Mouse (Mus musculus): ENCODE results near the gene Gls2. TPM values are rescaled to one million over a fixed set of nuclear protein-coding genes. Genes with fewer than 3 reads are reported as not detected.
"Not testable (repeated sequence)": the region's sequence is repeated elsewhere in the genome, so short reads cannot be mapped to it uniquely, and the experiment has no call there.

The Gls2 gene
- polyA plus RNA-seq (2015; fragmentation: Nextera tagmentation; extraction: Ambion mirVana) = 1.1 and 1.4 TPM in 2 replicates

DNA sequence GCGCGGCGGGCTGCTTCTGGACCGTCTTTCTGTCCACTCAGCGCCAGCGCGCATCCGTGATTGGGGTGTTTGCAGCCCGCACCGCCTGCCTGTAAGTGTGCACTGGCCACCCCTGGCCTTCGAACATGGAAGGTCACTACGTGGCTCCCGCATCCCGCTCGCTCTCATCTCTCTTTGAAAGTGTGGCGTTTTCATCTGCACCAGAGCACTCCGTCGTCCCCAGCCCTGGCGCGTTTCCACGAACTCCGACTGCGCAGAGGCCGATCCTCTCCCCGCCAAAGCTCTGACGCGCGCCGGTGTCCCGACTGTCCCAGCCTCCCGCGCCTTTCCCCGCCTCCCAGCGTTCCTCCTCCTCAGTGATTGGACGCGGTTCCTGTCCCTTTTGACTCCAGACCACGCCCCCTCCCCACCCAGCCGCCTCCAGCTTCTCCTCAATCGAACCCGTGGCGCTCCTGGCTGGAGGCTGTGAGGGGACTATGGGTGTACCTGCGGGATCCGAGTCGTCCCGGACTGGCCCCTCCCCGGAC, at the start of gene Gls2:
Gene Gls2, plus strand, starts transcription at position 434 of the 527 bp plus-strand sequence.
- Histone ChIP-seq H3K4me3 (replicated peaks) (peak within 1 kb of the TSS; percentile 74), H3K36me3 (no peaks in the 10 kb centered on the region), H3K9me3 (no peaks in the 10 kb centered on the region), H3K4me1 (replicated peaks) (peaks cover 9% of the 10 kb centered on the region), H3K4me2 (replicated peaks) (peak within 1 kb of the TSS; percentile 75), H3K27ac (peak within 1 kb of the TSS; percentile 35; the same call in 1 of the 2 replicates), H3K9ac (replicated peaks) (peak within 1 kb of the TSS; percentile 65), H3K27me3 (peaks cover 31% of the 10 kb centered on the region)
- ATAC-seq = peak; percentile 95
- WGBS = 1% methylated on average over 46 of the region's 46 CpGs

DNA sequence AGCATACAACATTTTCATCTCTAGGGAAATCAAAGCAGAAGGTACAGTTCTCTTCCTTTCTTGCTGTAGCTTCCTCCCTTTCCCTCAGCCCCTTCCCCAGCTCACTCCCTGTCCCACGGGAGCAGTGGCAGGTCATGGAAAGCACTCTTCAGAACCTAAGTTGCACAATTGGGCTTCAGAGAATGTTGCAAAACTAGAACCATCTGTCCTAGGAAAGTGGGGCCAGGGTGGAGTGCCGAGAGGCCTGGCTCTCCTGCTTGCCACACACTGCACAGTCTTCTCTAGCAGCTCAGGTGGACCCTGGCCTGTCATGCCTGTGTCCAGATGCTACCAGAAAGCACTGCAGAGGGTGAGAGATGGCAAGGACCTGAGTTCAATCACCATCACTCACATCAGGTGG, 49.3 kb upstream of the Gls2 start:
- ATAC-seq = no peak
- Histone ChIP-seq H3K9me3 (no peaks in the 10 kb centered on the region), H3K36me3 (peaks cover 5% of the 10 kb centered on the region; the same call in 1 of the 2 replicates), H3K4me1 (replicated peaks) (peaks cover 7% of the 10 kb centered on the region), H3K27me3 (no peaks in the 10 kb centered on the region), H3K9ac (replicated peaks) (no peak overlapping the region), H3K4me3 (replicated peaks) (no peak overlapping the region), H3K27ac (no peak overlapping the region), H3K4me2 (replicated peaks) (no peak overlapping the region)
- WGBS = 89% methylated on average over 2 of the region's 2 CpGs

DNA sequence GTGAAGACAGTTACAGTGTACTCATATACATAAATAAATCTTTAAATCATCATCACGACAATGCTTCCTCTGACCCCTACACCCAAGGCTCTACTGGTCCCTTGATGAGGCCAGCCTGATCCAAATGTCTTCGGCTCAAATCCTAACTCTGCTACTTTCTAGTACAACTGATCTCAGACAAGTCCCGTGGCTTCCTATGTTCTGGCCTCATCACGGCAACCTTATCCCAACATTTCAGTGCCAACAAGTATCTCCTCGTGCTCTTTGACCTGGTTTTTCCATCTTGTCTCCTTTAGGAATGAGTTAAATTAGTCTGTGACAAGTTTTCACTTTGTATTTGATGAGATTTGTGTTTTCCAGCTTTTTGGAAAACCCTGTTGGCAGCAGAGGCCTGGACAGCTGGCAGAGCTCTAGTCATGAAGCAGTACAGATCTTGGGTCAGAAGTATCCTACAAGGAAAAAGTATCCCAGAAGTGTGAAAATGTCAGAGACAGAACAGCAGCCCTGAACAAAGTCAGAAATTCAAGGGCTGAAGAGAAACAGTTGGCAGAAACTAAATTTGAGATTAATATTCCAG, 45.4 kb upstream of the Gls2 start:
- H3K4me1 ChIP-seq (replicated peaks) = peaks cover 8% of the 10 kb centered on the region
- no peak for ATAC-seq
- 90% methylated on average over 5 of the region's 5 CpGs for WGBS

DNA sequence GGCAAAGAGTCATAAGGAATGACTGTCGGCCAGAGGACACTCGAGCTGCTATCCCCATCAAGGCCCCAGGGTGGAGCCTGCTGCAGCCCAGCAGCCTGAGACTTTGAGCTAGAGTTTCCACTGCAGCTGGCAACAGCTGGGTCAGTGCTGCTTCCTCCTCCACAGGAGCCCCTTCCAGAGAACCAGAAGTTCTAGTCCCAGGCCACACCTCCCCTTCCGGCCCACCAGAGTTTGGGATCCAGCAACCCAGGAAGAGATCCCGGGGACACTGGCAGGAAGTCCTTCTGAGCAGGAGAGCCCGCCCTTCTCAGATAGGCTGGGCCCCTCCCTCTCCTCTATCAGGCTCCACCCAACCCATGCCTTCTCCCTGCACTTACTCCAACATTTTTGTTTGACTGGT, 44.7 kb upstream of the Gls2 start:
- Histone ChIP-seq H3K4me3 (replicated peaks) (no peak overlapping the region), H3K27me3 (no peaks in the 10 kb centered on the region), H3K9me3 (no peaks in the 10 kb centered on the region), H3K4me2 (replicated peaks) (0 out of 2 replicates have a peak overlapping the region, but pooled peaks have one; percentile 5), H3K36me3 (peaks cover 5% of the 10 kb centered on the region; the same call in 1 of the 2 replicates), H3K27ac (peak overlapping the region; percentile 2; the same call in 1 of the 2 replicates), H3K9ac (replicated peaks) (no peak overlapping the region), H3K4me1 (replicated peaks) (peaks cover 8% of the 10 kb centered on the region)
- WGBS = 5% methylated on average over 5 of the region's 5 CpGs
- peak; percentile 58 for ATAC-seq

More for the DNA sequence above, 45.4 kb upstream of the Gls2 start:
- no peaks in the 10 kb centered on the region for H3K9me3 ChIP-seq
- H3K9ac ChIP-seq (replicated peaks) = no peak overlapping the region
- H3K27ac ChIP-seq = no peak overlapping the region; the same call in none of the 2 replicates
- H3K36me3 ChIP-seq = peaks cover 5% of the 10 kb centered on the region
- no peak overlapping the region for H3K4me3 ChIP-seq (replicated peaks)
- no peak overlapping the region for H3K4me2 ChIP-seq (replicated peaks)
- no peaks in the 10 kb centered on the region for H3K27me3 ChIP-seq

DNA sequence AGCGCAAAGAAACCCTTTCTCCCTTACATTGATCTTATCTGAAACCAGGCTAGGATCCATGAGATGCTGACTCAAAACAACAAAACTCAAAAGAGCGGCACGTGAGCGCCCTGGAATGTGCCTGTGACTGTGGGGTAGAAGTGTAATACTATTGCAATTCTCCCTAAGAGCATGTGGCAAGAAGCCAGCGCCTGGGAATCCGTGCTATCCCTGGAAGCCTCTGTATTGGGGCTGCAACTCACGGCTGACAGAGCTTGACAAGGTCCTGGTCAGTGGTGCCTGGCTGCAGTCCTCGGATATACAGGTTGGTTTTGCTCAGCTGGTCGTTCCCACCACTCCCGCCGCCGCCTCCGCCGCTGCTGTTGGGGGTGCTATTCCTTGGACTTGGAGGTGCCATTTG, 43.3 kb upstream of the Gls2 start:
- ATAC-seq = no peak

DNA sequence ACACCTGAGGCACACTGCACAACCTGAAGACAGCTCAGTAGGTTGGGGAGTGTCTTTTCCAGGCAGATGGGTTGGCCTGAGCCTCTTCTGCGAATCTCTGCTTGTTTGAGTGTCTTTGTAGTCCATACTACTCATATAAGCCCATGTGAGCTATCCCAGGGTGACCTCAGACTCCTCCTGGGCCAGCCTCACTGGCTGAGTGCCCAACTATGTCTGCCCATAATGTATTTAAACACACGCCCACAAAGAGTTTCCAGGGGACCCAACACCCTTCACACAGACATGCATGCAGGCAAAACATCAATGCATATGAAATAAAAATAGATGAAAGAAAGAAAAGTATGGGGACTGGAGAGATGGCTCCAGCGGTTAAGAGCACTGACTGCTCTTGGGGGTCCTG, 40.3 kb upstream of the Gls2 start:
- Histone ChIP-seq H3K4me1 (replicated peaks) (peaks cover 8% of the 10 kb centered on the region), H3K27ac (no peak overlapping the region), H3K36me3 (peaks cover 5% of the 10 kb centered on the region; the same call in 1 of the 2 replicates), H3K27me3 (no peaks in the 10 kb centered on the region), H3K9ac (replicated peaks) (no peak overlapping the region), H3K4me3 (replicated peaks) (no peak overlapping the region), H3K9me3 (no peaks in the 10 kb centered on the region), H3K4me2 (replicated peaks) (no peak overlapping the region)
- ATAC-seq = no peak
- 80% methylated on average over 3 of the region's 3 CpGs for WGBS

More for the DNA sequence above, 43.3 kb upstream of the Gls2 start:
- 90% methylated on average over 14 of the region's 14 CpGs for WGBS
- H3K4me3 ChIP-seq (replicated peaks) = no peak overlapping the region
- no peak overlapping the region for H3K4me2 ChIP-seq (replicated peaks)
- H3K27me3 ChIP-seq = no peaks in the 10 kb centered on the region
- H3K4me1 ChIP-seq (replicated peaks) = peaks cover 8% of the 10 kb centered on the region
- H3K36me3 ChIP-seq = peaks cover 5% of the 10 kb centered on the region; the same call in 1 of the 2 replicates
- no peak overlapping the region for H3K27ac ChIP-seq
- H3K9me3 ChIP-seq = no peaks in the 10 kb centered on the region
- H3K9ac ChIP-seq (replicated peaks) = no peak overlapping the region

DNA sequence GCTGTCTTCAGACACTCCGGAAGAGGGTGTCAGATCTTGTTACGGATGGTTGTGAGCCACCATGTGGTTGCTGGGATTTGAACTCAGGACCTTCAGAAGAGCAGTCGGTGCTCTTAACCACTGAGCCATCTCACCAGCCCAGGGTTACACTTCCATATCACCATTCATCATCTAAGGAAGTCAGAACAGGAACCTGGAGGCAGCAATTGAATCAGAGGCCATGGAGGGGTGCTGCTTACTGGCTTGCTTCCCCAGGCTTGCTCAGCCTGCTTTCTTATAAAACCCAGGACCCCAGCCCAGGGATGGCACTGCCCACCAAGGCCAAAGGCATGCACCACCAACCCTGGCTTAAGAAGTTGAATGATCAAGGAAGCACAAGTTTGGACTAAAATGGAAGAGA, 28.5 kb upstream of the Gls2 start:
- not testable (repeated sequence) for H3K4me2 ChIP-seq (replicated peaks); H3K9ac ChIP-seq (replicated peaks); ATAC-seq; H3K27me3 ChIP-seq; H3K36me3 ChIP-seq; H3K27ac ChIP-seq; H3K4me3 ChIP-seq (replicated peaks); H3K9me3 ChIP-seq; H3K4me1 ChIP-seq (replicated peaks)
- 90% methylated on average over 3 of the region's 3 CpGs for WGBS

DNA sequence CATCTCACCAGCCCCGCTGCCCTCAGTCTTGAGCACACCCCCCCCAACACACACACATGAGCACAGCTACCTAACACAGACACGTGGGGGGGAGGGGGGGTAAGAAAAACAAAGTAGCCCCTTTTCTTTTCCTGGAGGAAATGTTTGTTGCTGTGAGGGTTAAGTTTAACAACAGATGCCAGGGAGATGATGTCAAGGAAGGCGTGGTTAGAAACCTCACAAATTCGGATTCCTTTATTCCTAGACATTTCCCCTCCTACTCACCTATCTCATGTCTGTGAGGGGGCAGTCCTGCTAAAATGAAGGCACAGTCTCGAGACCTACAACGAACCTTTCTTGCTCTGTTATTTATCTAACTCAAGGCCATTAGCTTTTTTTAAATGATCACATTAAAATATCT, 27.2 kb upstream of the Gls2 start:
- Histone ChIP-seq H3K36me3 (no peaks in the 10 kb centered on the region), H3K9ac (replicated peaks) (no peak overlapping the region), H3K9me3 (no peaks in the 10 kb centered on the region), H3K27ac (no peak overlapping the region), H3K4me2 (replicated peaks) (no peak overlapping the region), H3K4me1 (replicated peaks) (no peaks in the 10 kb centered on the region), H3K4me3 (replicated peaks) (no peak overlapping the region), H3K27me3 (no peaks in the 10 kb centered on the region)
- WGBS = 72% methylated on average over 6 of the region's 6 CpGs
- ATAC-seq = no peak

DNA sequence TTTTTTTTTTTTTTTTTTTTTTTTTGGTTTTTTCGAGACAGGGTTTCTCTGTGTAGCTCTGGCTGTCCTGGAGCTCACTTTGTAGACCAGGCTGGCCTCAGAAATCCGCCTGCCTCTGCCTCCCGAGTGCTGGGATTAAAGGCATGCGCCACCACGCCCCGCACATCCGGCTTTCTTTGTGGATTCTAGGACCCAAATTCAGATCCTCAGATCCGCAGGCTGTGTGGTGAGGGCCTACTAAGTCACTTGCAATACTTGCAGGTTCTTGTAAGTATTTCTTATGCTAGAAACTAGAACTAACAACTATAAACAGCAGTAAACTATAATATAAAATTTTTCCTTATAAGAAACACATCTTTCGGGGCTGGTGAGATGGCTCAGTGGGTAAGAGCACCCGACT, 22.9 kb upstream of the Gls2 start:
- H3K27me3 ChIP-seq; ATAC-seq; H3K4me2 ChIP-seq (replicated peaks); H3K4me3 ChIP-seq (replicated peaks); H3K9me3 ChIP-seq; H3K9ac ChIP-seq (replicated peaks); H3K36me3 ChIP-seq; H3K27ac ChIP-seq: not testable (repeated sequence)
- peaks cover 21% of the 10 kb centered on the region for H3K4me1 ChIP-seq (replicated peaks)
- WGBS = 96% methylated on average over 10 of the region's 10 CpGs

DNA sequence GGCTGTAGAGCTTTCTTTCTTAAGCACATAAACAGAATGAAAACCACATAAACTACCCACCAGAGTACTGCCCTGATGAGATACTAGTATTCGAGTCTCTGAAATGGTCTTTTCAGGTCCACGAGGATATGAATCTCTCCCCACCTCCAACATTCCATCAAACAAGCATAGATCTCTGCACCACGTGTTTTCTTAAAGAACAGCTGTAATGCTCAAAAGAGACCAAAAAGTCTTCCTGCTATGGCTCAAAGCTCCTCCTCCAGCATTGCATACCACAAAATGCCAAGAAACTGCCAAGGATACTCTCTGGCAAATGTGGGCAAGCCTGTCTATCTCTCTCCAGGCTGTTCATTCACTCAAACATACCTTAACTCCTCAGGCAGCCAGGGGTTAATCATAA, 19.0 kb upstream of the Gls2 start:
- no peaks in the 10 kb centered on the region for H3K27me3 ChIP-seq
- H3K4me3 ChIP-seq (replicated peaks) = peak overlapping the region; percentile 54
- peak overlapping the region; percentile 76 for H3K4me2 ChIP-seq (replicated peaks)
- no peaks in the 10 kb centered on the region for H3K36me3 ChIP-seq
- peaks cover 21% of the 10 kb centered on the region for H3K4me1 ChIP-seq (replicated peaks)
- 13% methylated on average over 3 of the region's 3 CpGs for WGBS
- peak overlapping the region; percentile 63 for H3K9ac ChIP-seq (replicated peaks)
- no peak for ATAC-seq
- H3K27ac ChIP-seq = no peak overlapping the region
- no peaks in the 10 kb centered on the region for H3K9me3 ChIP-seq

DNA sequence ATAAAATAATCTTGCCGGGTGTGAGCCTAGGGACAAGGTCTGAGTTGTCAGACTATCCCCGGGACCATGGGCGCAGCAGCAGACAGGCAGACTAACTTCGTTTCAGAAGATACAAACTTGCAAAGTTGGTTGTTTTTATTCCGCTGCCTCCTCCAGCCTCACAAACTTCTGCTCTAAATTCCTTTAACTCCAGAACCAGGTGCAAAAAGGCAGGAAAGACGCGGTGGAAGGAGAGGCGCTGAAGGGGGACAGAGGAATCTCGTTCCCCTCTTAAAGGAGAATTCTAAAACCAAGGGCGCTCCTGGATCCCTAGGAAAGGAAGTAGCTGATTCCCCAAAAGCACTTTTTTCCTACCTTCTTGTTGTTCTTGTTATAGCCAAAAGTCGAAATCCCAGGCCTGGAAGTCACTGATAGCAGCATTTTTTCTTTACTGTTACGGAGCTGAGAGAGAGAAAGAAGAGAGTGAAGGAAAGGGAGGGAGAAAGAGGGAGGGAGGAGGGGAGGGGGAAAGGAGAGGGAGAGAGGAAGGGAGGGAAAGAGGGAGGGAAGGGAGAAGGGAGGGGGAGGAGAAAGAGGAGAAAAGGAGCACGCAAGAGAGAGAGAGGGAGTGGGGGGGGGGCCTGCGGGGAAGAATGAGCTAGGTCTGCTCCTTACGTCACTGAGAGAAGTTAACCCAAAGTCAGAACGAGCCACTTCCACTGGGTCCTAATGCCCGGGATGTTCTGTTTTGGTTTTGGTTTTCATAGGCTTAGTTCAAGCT, 18.1 kb upstream of the Gls2 start:
- under 1% methylated on average over 17 of the region's 17 CpGs for WGBS
- H3K27ac ChIP-seq = peak overlapping the region; percentile 51; the same call in 1 of the 2 replicates

DNA sequence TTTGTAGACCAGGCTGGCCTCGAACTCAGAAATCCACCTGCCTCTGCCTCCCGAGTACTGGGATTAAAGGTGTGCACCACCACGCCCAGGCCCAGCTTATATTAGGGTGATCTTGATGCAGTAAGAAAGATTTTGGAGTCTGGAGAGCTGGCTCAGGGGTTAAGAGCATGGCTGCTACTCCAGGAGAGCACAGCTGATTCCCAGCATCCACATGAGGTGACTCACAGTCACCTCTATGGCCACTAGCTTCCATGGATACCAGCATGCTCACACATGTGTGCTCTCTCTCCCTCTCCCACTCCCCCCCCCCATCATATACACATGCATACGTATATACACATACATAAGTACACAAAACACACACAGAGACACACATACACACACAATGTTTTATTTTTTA, 16.9 kb upstream of the Gls2 start:
- 86% methylated on average over 4 of the region's 4 CpGs for WGBS
- Histone ChIP-seq H3K4me3 (replicated peaks) (no peak overlapping the region), H3K36me3 (no peaks in the 10 kb centered on the region), H3K9me3 (no peaks in the 10 kb centered on the region), H3K9ac (replicated peaks) (no peak overlapping the region), H3K4me1 (replicated peaks) (peaks cover 21% of the 10 kb centered on the region), H3K4me2 (replicated peaks) (no peak overlapping the region), H3K27me3 (no peaks in the 10 kb centered on the region), H3K27ac (no peak overlapping the region)
- ATAC-seq = no peak; the same call in 1 of the 2 replicates

More for the DNA sequence above, 18.1 kb upstream of the Gls2 start:
- Histone ChIP-seq H3K4me2 (replicated peaks) (peak overlapping the region; percentile 76), H3K4me3 (replicated peaks) (peak overlapping the region; percentile 54), H3K9ac (replicated peaks) (peak overlapping the region; percentile 63), H3K4me1 (replicated peaks) (peaks cover 21% of the 10 kb centered on the region), H3K9me3 (no peaks in the 10 kb centered on the region), H3K36me3 (no peaks in the 10 kb centered on the region), H3K27me3 (no peaks in the 10 kb centered on the region)
- peak; percentile 83 for ATAC-seq

All from midbrain, embryonic 13.5 days (tissue).